Mouse (Mus musculus) MEL (cell line): Measurements from ENCODE around the gene Fem1a. TPM values are rescaled to one million over a fixed set of nuclear protein-coding genes. Genes with fewer than 3 reads are reported as not detected.

Source experiments
- DNase-seq: peaks from one replicate; pipeline ENCODE4 v3.0.0; 2011; ENCODE audit warnings: low read depth, low spot score
- H3K27ac ChIP-seq: 2 replicates; pipeline ENCODE4 v1.5.1; 2012; ENCODE audit warnings: low read depth, mild to moderate bottlenecking, control low read depth, low read length, moderate library complexity; ENCODE audit not compliant: control insufficient read depth
- H3K27me3 ChIP-seq, 2 experiments: fragments of 150-350 bp in 1 of 2; sonication (generic) in 1 of 2; 2 replicates each; pipeline ENCODE4 v1.6.1; 2012; ENCODE audit warnings: low read length in 2 of 2, mild to moderate bottlenecking in 2 of 2, improper control_type of control experiment in 1 of 2, moderate library complexity in 1 of 2; ENCODE audit not compliant: insufficient read depth in 2 of 2, control insufficient read depth in 1 of 2
- H3K36me3 ChIP-seq, 2 experiments: 2 replicates each; pipeline ENCODE4 v1.6.1; 2012 to 2014; ENCODE audit warnings: low read length in 2 of 2, improper control_type of control experiment in 1 of 2, inconsistent platforms in 1 of 2, mild to moderate bottlenecking in 1 of 2; ENCODE audit not compliant: insufficient read depth in 2 of 2, control insufficient read depth in 1 of 2
- H3K4me1 ChIP-seq, 2 experiments: fragments of 150-350 bp in 1 of 2; sonication (generic) in 1 of 2; 2 replicates each; pipeline ENCODE4 v1.6.1; 2012; ENCODE audit warnings: low read length in 2 of 2, improper control_type of control experiment in 1 of 2, mild to moderate bottlenecking in 1 of 2; ENCODE audit not compliant: insufficient read depth in 2 of 2, control insufficient read depth in 1 of 2
- H3K4me3 ChIP-seq, 2 experiments: fragments of 150-350 bp in 1 of 2; sonication (generic) in 1 of 2; 2 replicates each; pipeline ENCODE4 v1.5.1; 2012; ENCODE audit warnings: low read depth in 2 of 2, low read length in 2 of 2, mild to moderate bottlenecking in 2 of 2, moderate library complexity in 2 of 2, control low read depth in 1 of 2, improper control_type of control experiment in 1 of 2; ENCODE audit not compliant: control insufficient read depth in 1 of 2, insufficient read depth in 1 of 2
- H3K79me2 ChIP-seq: 2 replicates; pipeline ENCODE4 v1.6.1; 2012; ENCODE audit warnings: mild to moderate bottlenecking, low read length, moderate library complexity; ENCODE audit not compliant: control insufficient read depth, poor library complexity, insufficient read depth
- H3K9ac ChIP-seq: 2 replicates; pipeline ENCODE4 v1.6.1; 2012; ENCODE audit warnings: low read depth, mild to moderate bottlenecking, control low read depth, low read length, moderate library complexity; ENCODE audit not compliant: control insufficient read depth, poor library complexity, severe bottlenecking
- H3K9me3 ChIP-seq: fragments of 150-350 bp; sonication (generic); replicated peaks from 2 replicates; pipeline ENCODE4 v1.6.1; 2012; ENCODE audit warnings: mild to moderate bottlenecking, low read length, improper control_type of control experiment, moderate library complexity; ENCODE audit not compliant: insufficient read depth
- CHD1 ChIP-seq: IDR thresholded peaks from 2 replicates; pipeline ENCODE4 v1.6.1; 2012; ENCODE audit warnings: low read depth, mild to moderate bottlenecking, inconsistent platforms, low read length, improper control_type of control experiment
- CTCF ChIP-seq, 3 experiments: IDR thresholded peaks in 2 of 3; conservative IDR thresholded peaks in 1 of 3; 2 replicates each; pipeline ENCODE4 v1.5.1; 2011 to 2012; ENCODE audit warnings: low read length in 3 of 3, low read depth in 2 of 3, mild to moderate bottlenecking in 2 of 3, improper control_type of control experiment in 1 of 3, inconsistent platforms in 1 of 3, mixed read lengths in 1 of 3, moderate library complexity in 1 of 3; ENCODE audit not compliant: control insufficient read depth in 1 of 3, insufficient read depth in 1 of 3, poor library complexity in 1 of 3, severe bottlenecking in 1 of 3
- E2F4 ChIP-seq: IDR thresholded peaks from 2 replicates; pipeline ENCODE4 v1.6.1; 2011; ENCODE audit warnings: low read depth, low read length, improper control_type of control experiment, borderline replicate concordance
- ELF1 ChIP-seq: IDR thresholded peaks from 2 replicates; pipeline ENCODE4 v1.6.1; 2014; ENCODE audit warnings: low read depth, mild to moderate bottlenecking, inconsistent platforms, low read length, improper control_type of control experiment, moderate library complexity
- EP300 ChIP-seq, 2 experiments: IDR thresholded peaks; 2 replicates each; pipeline ENCODE4 v1.6.1; 2011; ENCODE audit warnings: improper control_type of control experiment in 2 of 2, low read length in 2 of 2, low read depth in 1 of 2, mild to moderate bottlenecking in 1 of 2
- JUND ChIP-seq: IDR thresholded peaks from 2 replicates; pipeline ENCODE4 v1.6.1; 2011; ENCODE audit warnings: low read depth, mild to moderate bottlenecking, improper control_type of control experiment, low read length
- KAT2A ChIP-seq: conservative IDR thresholded peaks from 2 replicates; pipeline ENCODE4 v1.6.1; 2012; ENCODE audit warnings: low read depth, low read length, improper control_type of control experiment, inconsistent platforms
- MAFK ChIP-seq: IDR thresholded peaks from 2 replicates; pipeline ENCODE4 v1.6.1; 2011; ENCODE audit warnings: low read depth, mild to moderate bottlenecking, low read length, improper control_type of control experiment, borderline replicate concordance
- MAX ChIP-seq: IDR thresholded peaks from 2 replicates; pipeline ENCODE4 v1.6.1; 2011; ENCODE audit warnings: low read length, improper control_type of control experiment
- MAZ ChIP-seq: IDR thresholded peaks from 2 replicates; pipeline ENCODE4 v1.6.1; 2012; ENCODE audit warnings: low read depth, mild to moderate bottlenecking, inconsistent platforms, low read length, improper control_type of control experiment
- MEF2A ChIP-seq: IDR thresholded peaks from 2 replicates; pipeline ENCODE4 v1.6.1; 2014; ENCODE audit warnings: low read depth, mild to moderate bottlenecking, inconsistent platforms, low read length, improper control_type of control experiment; ENCODE audit not compliant: poor library complexity, insufficient replicate concordance, severe bottlenecking; ENCODE audit errors: extremely low read depth
- MXI1 ChIP-seq: IDR thresholded peaks from 2 replicates; pipeline ENCODE4 v1.6.1; 2011; ENCODE audit warnings: mild to moderate bottlenecking, low read depth, low read length, improper control_type of control experiment
- MYB ChIP-seq: IDR thresholded peaks from 2 replicates; pipeline ENCODE4 v1.6.1; 2011; ENCODE audit warnings: mild to moderate bottlenecking, low read depth, low read length, improper control_type of control experiment
- MYC ChIP-seq: IDR thresholded peaks from 2 replicates; pipeline ENCODE4 v1.6.1; 2011; ENCODE audit warnings: low read depth, mild to moderate bottlenecking, low read length, improper control_type of control experiment, moderate library complexity
- NRF1 ChIP-seq: IDR thresholded peaks from 2 replicates; pipeline ENCODE4 v1.6.1; 2014; ENCODE audit warnings: low read depth, mild to moderate bottlenecking, inconsistent platforms, low read length, improper control_type of control experiment, moderate library complexity; ENCODE audit not compliant: poor library complexity, insufficient read depth, severe bottlenecking
- POLR2A ChIP-seq, 2 experiments: IDR thresholded peaks; 2 replicates each; pipeline ENCODE4 v1.6.1; 2011 to 2012; ENCODE audit warnings: low read length in 2 of 2, mild to moderate bottlenecking in 2 of 2, control low read depth in 1 of 2, improper control_type of control experiment in 1 of 2, low read depth in 1 of 2, moderate library complexity in 1 of 2; ENCODE audit not compliant: control insufficient read depth in 1 of 2, insufficient read depth in 1 of 2, poor library complexity in 1 of 2
- POLR2AphosphoS2 ChIP-seq: IDR thresholded peaks from 2 replicates; pipeline ENCODE4 v1.6.1; 2011; ENCODE audit warnings: low read length, improper control_type of control experiment
- POLR2AphosphoS5 ChIP-seq: IDR thresholded peaks from 2 replicates; pipeline ENCODE4 v1.6.1; 2012; ENCODE audit warnings: low read depth, borderline replicate concordance, mild to moderate bottlenecking, inconsistent platforms, low read length, moderate library complexity, mixed read lengths
- RCOR1 ChIP-seq: IDR thresholded peaks from 2 replicates; pipeline ENCODE4 v1.6.1; 2012; ENCODE audit warnings: low read depth, mild to moderate bottlenecking, inconsistent platforms, low read length, improper control_type of control experiment
- SIN3A ChIP-seq: IDR thresholded peaks from 2 replicates; pipeline ENCODE4 v1.6.1; 2012; ENCODE audit warnings: low read length, improper control_type of control experiment, inconsistent platforms
- SMC3 ChIP-seq: IDR thresholded peaks from 2 replicates; pipeline ENCODE4 v1.6.1; 2011; ENCODE audit warnings: low read depth, low read length, improper control_type of control experiment
- TAL1 ChIP-seq: IDR thresholded peaks from 2 replicates; pipeline ENCODE4 v1.6.1; 2012; ENCODE audit warnings: mild to moderate bottlenecking, inconsistent platforms, low read length, moderate library complexity, mixed read lengths
- TCF12 ChIP-seq: IDR thresholded peaks from 2 replicates; pipeline ENCODE4 v1.6.1; 2014; ENCODE audit warnings: low read depth, mild to moderate bottlenecking, inconsistent platforms, low read length, improper control_type of control experiment, moderate library complexity
- USF1 ChIP-seq: IDR thresholded peaks from 2 replicates; pipeline ENCODE4 v1.6.1; 2014; ENCODE audit warnings: low read depth, mild to moderate bottlenecking, inconsistent platforms, low read length, improper control_type of control experiment, moderate library complexity
- USF2 ChIP-seq, 2 experiments: IDR thresholded peaks; 2 replicates each; pipeline ENCODE4 v1.6.1; 2011 to 2012; ENCODE audit warnings: improper control_type of control experiment in 2 of 2, low read length in 2 of 2, borderline replicate concordance in 1 of 2, inconsistent platforms in 1 of 2, low read depth in 1 of 2, mild to moderate bottlenecking in 1 of 2; ENCODE audit not compliant: insufficient read depth in 1 of 2
- ZMIZ1 ChIP-seq: IDR thresholded peaks from 2 replicates; pipeline ENCODE4 v1.6.1; 2012; ENCODE audit warnings: low read depth, mild to moderate bottlenecking, inconsistent platforms, low read length, improper control_type of control experiment, moderate library complexity
- ZNF384 ChIP-seq: IDR thresholded peaks from 2 replicates; pipeline ENCODE4 v1.6.1; 2012; ENCODE audit warnings: low read depth, mild to moderate bottlenecking, inconsistent platforms, low read length, improper control_type of control experiment
- polyA plus RNA-seq, 2 experiments: library from polyadenylated mRNA; stranded (reverse) in 1 of 2; unstranded in 1 of 2; fragments of >175 nt in 1 of 2; fragments of >200 nt in 1 of 2; gene quantifications; 2 replicates each; pipeline versions ENCODE4 v1.2.1 to v1.2.4; 2012; ENCODE audit warnings: low replicate concordance in 2 of 2, low read depth in 1 of 2; ENCODE audit not compliant: insufficient read length in 2 of 2, insufficient read depth in 1 of 2, missing spikeins in 1 of 2
- total RNA-seq: library from RNA; depleted of rRNA; stranded (reverse); fragments of 300-350 nt; gene quantifications from 2 replicates; pipeline ENCODE4 v1.2.3, GENCODE M21; 2012

Fem1a gene
- total and polyA plus RNA-seq, 3 experiments: 17.1 to 21.5 TPM; not detected in 1

DNA sequence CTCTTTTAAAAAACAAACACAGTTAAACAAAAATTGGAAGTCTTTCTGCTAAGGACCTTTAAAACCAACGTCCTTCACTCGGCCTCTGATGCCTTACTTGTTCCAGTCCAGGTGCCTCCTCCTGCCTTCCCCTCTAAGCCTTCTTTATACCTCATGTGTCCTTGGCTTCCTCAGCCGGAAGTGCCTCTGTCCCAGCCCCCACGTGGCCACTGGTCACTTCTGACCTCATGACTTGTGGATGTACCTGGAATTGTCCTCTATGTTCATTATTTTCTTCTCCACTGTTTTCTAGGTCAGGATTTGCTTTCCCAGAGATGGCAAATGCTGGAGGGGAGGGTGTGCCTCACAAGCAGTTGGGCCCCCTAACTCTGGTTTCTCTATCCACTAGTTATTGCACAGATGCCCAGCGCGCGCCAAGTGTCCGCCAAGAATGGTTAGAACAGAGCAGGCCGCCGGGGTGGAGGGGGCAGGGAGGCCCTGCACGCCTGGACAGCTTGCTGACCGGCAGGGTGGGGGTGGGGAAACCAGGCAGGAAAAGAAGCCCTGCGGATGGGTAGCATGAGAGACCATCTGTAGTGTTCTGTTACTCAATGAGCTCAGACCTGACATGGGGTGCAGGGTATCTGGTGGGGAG, 45.9 kb downstream of the Fem1a start:
- TF ChIP-seq RCOR1 (no peak), TCF12 (no peak), MAFK (no peak), ZMIZ1 (no peak; the same call in 1 of the 2 replicates), SIN3A (no peak), POLR2AphosphoS2 (no peak), ZNF384 (no peak), MYB (no peak), JUND (no peak), TAL1 (no peak), POLR2A (IDR thresholded peaks at IDR 0.05; ENCODE audit: control insufficient read depth in 1 of 2, insufficient read depth in 1 of 2, low read depth in 1 of 2, low read length in 2 of 2, poor library complexity in 1 of 2) (no peak), POLR2AphosphoS5 (no peak), USF1 (no peak)
- no peaks in the 10 kb centered on the region for H3K9me3 ChIP-seq
- peak overlapping the region; percentile 63 for H3K9ac ChIP-seq
- no peaks in the 10 kb centered on the region for H3K27me3 ChIP-seq
- H3K27ac ChIP-seq: peak overlapping the region; percentile 56
- H3K4me1 ChIP-seq: peaks cover 0 to 15% of the 10 kb centered on the region in 2 experiments; a peak in 2 of 4 replicates
- DNase-seq: peak; percentile 24
- H3K79me2 ChIP-seq: peaks cover 38% of the 10 kb centered on the region
- H3K4me3 ChIP-seq: no peak overlapping the region
- peaks cover 0 to 9% of the 10 kb centered on the region in 2 experiments; a peak in 2 of 4 replicates for H3K36me3 ChIP-seq

DNA sequence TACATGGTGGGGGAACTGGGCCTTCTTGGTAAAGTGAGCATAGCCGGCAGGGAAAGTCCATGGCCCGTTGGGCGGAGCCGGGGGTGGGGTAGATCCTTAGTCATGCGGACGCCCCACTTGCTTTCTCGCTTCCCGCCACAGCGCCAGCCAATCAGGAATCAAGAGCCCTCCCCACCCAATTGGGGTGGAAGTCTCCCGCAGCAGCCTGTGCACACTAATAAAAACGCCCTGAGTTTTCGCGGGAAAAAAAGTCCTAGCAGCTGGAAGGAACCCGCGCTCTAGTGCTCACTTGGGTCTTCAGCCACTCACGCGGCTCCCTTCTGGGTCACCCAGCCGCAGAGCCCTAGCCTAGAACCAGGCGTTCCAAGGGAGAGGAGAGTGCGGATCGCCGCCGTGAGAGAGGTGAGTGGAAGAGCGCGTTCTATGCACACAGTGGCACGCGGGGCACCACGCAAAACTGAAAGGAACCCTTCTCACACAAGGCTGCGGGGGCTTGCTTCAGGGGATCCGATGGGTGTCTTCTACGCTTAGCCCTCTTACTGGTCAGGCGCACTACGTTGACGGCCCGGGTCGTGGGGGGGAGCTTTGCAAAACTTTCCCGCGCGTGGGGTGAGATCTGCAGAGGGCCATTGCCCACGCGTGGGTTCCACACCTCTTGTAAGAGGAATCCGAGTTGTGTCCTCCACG, 46.7 kb downstream of the Fem1a start, which contains the start of gene Uhrf1:
Gene Uhrf1 (plus strand): TSS at position 162 of the 687 bp plus-strand sequence.
- Histone ChIP-seq H3K4me3 (peak within 1 kb of the TSS; percentile 47 to 89), H3K27me3 (no peaks in the 10 kb centered on the region), H3K4me1 (peaks cover 0 to 15% of the 10 kb centered on the region in 2 experiments; a peak in 2 of 4 replicates), H3K36me3 (peaks cover 0 to 9% of the 10 kb centered on the region in 2 experiments; a peak in 2 of 4 replicates), H3K79me2 (peaks cover 39% of the 10 kb centered on the region), H3K9ac (peak within 1 kb of the TSS; percentile 91), H3K9me3 (no peaks in the 10 kb centered on the region), H3K27ac (peak within 1 kb of the TSS; percentile 96)
- DNase-seq: peak; percentile 98
- TF ChIP-seq USF2 (IDR thresholded peaks at IDR 0.05; ENCODE audit: borderline replicate concordance in 1 of 2, insufficient read depth in 1 of 2, low read depth in 1 of 2, low read length in 2 of 2): no peak
- peak; percentile 98 for TF ChIP-seq E2F4
- no peak for TF ChIP-seq USF1
- no peak for TF ChIP-seq CTCF (IDR thresholded peaks at IDR 0.05 in 2 of 3, conservative IDR thresholded peaks at IDR 0.05 in 1 of 3; ENCODE audit: control insufficient read depth in 1 of 3, insufficient read depth in 1 of 3, low read depth in 2 of 3, low read length in 3 of 3, poor library complexity in 1 of 3, severe bottlenecking in 1 of 3)
- no peak for TF ChIP-seq TAL1
- no peak for TF ChIP-seq MAZ
- no peak for TF ChIP-seq ZNF384
- TF ChIP-seq TCF12: peak; percentile 35; the same call in 1 of the 2 replicates
- peak; percentile 61; the same call in 1 of the 2 replicates for TF ChIP-seq MYC
- TF ChIP-seq POLR2AphosphoS2: peak; percentile 80; the same call in 1 of the 2 replicates
- peak; percentile 15 for TF ChIP-seq KAT2A
- TF ChIP-seq MAX: peak; percentile 84
- no peak for TF ChIP-seq EP300 (IDR thresholded peaks at IDR 0.05; ENCODE audit: low read depth in 1 of 2, low read length in 2 of 2)
- peak; percentile 43 to 73; a peak in 3 of 4 replicates for TF ChIP-seq POLR2A (IDR thresholded peaks at IDR 0.05; ENCODE audit: control insufficient read depth in 1 of 2, insufficient read depth in 1 of 2, low read depth in 1 of 2, low read length in 2 of 2, poor library complexity in 1 of 2)
- TF ChIP-seq RCOR1: no peak
- 0 out of 2 replicates have a peak, but pooled peaks have one; percentile 1 for TF ChIP-seq ELF1
- no peak for TF ChIP-seq CHD1
- no peak for TF ChIP-seq MEF2A
- no peak for TF ChIP-seq NRF1
- TF ChIP-seq SMC3: no peak
- TF ChIP-seq SIN3A: peak; percentile 99
- TF ChIP-seq MXI1: peak; percentile 88
